Mouse (Mus musculus) heart, postnatal 0 days (tissue): ENCODE measurements around the gene Rtraf.

Source experiments
- CTCF ChIP-seq: IDR thresholded peaks from 2 replicates; pipeline ENCODE4 v1.5.1; 2016; ENCODE audit warnings: antibody characterized with exemption, control low read depth, low read depth
- EP300 ChIP-seq: IDR thresholded peaks from 2 replicates; pipeline ENCODE4 v1.6.1; 2016; ENCODE audit warnings: antibody characterized with exemption, low read depth

DNA sequence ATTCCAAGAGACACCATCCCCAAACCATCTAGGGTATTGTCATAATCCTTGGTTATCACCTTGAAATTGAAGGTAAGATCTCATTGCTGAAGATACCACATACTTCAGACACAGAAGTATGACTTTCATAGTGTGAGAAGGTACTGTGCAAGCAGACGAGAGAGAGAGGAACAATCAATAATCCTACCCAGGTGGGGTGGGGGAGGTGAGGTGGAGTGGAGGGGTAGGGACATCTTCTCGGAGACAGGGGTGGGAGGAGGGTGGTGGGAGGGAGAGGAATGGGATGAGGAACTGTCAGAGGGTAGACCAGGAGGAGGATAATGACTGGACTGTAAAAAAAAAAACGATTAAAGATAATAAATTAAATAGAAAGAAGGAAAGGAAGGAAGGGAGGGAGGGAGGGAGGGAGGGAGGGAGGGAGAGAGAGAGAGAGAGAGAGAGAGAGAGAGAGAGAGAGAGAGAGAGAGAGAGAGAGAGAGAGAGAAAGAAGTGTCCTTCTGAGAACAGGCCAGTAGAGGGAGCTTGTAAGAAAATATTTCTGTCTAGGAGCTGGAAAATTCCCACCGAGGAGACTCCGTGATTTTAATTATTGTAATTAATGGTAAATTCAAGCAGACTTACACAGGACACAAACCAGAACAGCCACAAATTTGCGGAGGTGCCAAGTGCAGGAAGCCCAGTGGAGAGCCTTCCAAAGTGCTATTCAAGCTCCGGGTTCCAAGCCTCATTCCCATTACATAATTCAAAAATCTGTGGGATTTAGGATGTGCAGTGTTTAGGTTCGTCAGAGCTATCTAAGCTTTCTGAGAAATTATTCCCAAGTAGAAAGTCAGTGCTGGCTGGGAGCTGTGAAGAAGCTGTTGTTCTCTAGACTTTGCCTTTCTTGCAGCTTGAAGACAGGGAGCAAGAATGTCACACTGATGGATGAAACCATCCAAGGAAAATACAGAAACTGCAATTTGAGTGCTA, 35.5 kb upstream of the Rtraf start:
- TF ChIP-seq CTCF (peak; percentile 46), EP300 (no peak)
